Mouse (Mus musculus) B cell, adult 67 days (primary cell): ENCODE measurements around the gene Hmgxb4. TPM values are rescaled to one million over a fixed set of nuclear protein-coding genes. Genes with fewer than 3 reads are reported as not detected.

Experiments
- total RNA-seq, 2 experiments: library from RNA; stranded (reverse); gene quantifications; 4 replicates each; pipeline ENCODE4 v1.2.4; 2023

The Hmgxb4 gene
- total RNA-seq, result 10 to 100 TPM; 43.0 to 44.4 TPM

DNA sequence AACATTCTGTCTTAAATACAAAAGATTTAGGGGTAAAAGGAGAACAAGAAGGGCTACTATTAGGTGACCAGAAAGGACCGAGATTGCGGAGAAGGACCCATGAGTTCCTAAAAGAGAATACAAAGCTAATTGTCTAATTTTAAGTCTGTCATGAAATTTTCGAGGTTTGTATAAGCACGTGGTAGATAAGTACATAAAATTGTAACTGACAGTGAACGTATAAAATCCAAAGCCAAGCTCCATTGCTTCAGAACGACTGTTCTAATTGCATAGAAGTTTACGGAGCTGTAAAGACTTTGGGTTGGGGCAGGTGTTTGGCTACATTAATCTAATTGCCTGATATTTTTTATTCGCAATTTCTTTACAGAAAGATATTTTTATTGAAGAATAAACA lies at the start of gene Hmgxb4:
Hmgxb4 (plus strand) TSS at position 276 of the 394 bp plus-strand sequence.

DNA sequence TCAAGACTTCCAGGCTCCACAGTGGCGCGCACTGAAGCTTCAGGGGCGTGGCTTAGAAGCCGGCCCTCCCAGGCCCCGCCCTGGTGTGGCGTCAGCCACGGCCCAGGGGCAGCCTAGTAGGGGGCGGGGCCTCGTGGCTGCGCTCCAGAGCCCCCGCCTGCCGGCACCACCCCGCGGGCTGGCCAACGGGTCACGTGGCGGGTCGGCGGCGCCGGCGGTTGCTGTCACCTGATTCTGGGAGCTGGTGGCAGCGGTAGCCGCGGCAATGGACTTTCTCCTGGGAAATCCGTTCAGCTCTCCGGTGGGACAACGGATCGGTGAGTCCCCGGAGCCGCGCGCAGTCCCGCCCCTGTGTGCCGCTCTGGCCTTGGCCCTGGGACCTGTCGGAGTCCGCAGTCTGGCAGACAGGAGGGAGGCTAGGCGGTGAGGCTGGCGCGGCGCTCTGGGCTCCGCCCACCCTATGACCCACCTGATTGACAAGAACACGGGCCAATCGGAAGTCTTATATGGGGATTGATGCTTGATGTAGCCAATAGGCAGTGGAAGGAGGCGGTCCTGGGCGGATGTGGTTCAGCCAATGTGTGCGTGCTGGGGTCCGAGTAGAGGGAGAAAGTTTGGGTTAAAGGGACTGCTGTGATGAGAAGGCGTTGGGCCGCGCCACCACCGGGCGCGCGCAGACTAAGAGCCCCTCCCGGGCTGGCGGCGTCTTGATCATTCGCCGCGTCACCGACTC lies 40.5 kb downstream of the Hmgxb4 start, which contains the start of gene Tom1:
Tom1 (plus strand) TSS at position 195 of the 733 bp plus-strand sequence.

Other genes with a start within 250 kb of the Hmgxb4 start
- gene Isx, start 120.2 kb upstream of the Hmgxb4 start, total RNA-seq, result not detected
- gene Tom1, start 40.3 kb downstream of the Hmgxb4 start, total RNA-seq, result 10 to 100 TPM; 21.9 to 31.2 TPM
- gene Hmox1, start 100.3 kb downstream of the Hmgxb4 start, total RNA-seq, result 10 to 100 TPM in 1 of 2 experiments, 1 to 10 TPM in 1; 4.0 to 11.7 TPM
- gene Mcm5, start 116.2 kb downstream of the Hmgxb4 start, total RNA-seq, result 10 to 100 TPM; 48.6 to 58.0 TPM
- not detected for gene Rasd2, start 220.6 kb downstream of the Hmgxb4 start, total RNA-seq